Mouse (Mus musculus) v-Abl transformed pro-B cells (cell line): ENCODE results near the gene Nucb2.

Experiments
- in situ Hi-C, 2 experiments: fragments of 400-800 bp; cut with MboI; formaldehyde crosslinking; loops; one replicate each; pipeline ENCODE4 v1.15.1; 2025; ENCODE audit not compliant: unreplicated experiment in 2 of 2

The Nucb2 gene

DNA sequence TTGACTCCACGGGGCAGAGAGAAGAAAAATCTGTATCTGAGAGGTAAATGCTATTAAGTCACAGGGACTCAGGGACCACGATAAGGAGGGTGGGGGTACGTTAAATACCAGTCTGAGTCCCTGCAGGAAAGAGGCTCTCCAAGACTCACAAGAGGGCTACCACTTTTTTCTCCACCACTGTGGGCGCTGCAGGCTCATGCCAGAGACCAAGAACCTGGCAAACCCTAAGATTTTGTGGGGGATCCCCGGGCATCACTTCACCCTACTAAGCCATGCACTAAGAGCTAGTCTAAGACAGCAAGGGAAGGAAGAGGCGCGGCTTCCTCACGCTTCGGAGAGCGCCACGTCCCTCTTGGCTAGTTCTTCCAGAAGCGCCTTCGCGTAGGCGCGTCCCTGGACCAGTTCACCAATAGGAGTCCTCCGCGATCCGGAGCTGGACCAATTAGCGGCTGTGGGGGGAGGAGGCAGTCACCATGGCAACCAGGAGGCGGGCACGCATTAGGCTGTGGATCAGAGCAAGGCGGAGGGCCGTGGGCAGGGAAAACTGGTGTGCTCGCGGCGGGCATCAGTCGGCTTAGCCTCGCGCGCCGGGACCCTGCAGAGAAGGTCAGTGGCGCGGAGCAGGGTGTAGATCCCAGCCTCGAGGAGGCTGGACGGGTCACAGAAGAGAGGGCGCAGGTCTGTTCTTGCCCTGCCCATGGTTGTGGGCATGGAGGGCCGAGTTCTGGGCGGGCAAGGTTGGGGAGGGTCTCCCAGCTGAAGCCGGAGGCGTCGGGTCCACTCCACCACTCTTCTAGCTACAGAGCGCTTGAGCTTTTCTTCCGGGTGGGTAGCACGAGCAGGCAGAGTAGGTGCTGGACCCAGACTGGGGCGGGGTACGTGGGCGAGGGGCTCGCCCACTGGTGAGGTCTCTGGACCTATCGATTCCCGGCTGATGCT lies at the start of gene Nucb2:
TSS of gene Nucb2 (plus strand) at position 491 of the 939 bp plus-strand sequence.
- in situ Hi-C loops: loop anchor here in 1 of 2 experiments (10.0 to 25.0 kb wide), 2 partner anchors 159 to 1608 kb away; partner anchors contain the start of gene Rps15a

DNA sequence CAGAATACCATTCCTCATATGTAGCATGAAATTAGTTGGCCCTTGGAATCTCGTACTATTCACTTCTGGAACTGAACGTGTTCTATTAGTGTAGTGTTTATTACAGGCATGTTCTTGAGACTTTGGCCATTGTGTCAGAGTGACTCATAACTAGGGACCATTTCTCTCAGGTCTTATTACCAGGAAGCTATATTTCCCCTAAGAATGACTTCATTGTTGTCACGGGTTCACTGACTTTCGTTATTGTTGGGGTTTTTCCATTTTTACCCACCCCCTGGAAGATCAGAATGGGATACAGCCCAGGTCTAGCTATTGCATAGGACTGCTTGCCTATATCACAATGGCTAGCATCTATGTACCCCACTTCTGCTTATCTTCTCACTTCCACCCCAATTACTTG lies 47.2 kb upstream of the Nucb2 start:
- in situ Hi-C loops: loop anchor here (5.0 to 10.0 kb wide), 3 partner anchors 55 to 212 kb away; no protein-coding TSS in a partner anchor

DNA sequence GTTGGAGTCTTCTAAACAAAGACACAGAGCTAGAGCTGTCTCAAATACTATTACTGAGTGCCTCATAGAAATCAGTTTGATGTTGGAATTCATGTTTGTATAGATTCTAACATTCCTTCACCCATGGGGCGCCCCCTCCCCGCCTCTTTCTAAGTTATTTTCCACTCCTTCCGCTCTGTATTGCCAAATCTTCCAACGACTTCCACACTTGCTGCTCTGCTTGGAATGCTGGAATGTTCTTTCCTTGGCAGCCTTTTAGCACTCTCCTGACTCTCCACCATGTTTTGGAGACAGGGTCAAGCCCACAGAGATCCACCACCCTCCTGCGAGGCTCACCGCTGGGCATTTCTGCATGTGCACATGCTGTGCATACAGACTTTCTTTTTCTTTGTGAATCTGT lies 46.8 kb upstream of the Nucb2 start:
- in situ Hi-C loops: loop anchor here (5.0 to 10.0 kb wide), 3 partner anchors 55 to 213 kb away; no protein-coding TSS in a partner anchor

DNA sequence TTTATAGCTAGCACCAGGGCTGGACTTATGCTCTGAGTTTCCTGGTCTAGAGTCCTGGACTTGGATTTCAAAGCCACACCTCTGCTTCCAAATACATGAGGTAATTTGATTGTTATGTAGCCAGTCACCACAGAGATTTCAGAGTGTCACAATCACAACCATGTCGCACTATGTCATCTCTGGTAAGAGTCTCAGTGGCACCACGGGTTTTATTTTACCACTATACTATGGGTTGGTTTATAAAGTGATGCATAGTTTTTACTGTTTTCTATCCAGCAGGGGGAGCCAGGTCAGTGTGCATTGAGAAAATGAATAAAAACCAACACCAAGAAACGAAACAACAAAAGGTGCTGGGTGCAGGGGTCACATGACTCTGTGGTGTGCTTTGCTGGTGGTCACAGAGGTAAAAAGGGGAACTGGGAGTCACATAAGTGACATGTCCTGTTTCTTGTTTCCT lies 45.2 kb upstream of the Nucb2 start:
- in situ Hi-C loops: loop anchor here (5.0 to 10.0 kb wide), 3 partner anchors 53 to 214 kb away; no protein-coding TSS in a partner anchor

DNA sequence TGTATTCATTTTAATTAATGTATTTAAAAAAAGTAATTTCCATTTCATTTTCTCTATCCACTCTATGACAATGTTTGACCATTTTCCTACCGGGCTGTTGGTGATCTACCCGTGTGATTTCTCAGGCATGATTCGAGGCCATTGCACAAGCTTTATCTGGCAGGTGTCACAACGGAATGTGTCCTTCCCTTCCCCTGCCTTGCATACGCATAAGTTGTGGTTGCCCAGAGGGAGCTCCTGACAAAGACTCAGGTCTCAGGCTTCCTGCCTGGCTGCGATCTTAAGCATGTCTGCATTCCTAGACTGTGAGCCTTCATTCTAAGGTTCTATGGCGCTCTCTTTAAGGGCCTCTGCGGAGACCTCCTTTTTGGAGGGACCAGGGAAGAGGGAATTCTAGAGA lies 42.1 kb upstream of the Nucb2 start:
- in situ Hi-C loops: no loop called here

DNA sequence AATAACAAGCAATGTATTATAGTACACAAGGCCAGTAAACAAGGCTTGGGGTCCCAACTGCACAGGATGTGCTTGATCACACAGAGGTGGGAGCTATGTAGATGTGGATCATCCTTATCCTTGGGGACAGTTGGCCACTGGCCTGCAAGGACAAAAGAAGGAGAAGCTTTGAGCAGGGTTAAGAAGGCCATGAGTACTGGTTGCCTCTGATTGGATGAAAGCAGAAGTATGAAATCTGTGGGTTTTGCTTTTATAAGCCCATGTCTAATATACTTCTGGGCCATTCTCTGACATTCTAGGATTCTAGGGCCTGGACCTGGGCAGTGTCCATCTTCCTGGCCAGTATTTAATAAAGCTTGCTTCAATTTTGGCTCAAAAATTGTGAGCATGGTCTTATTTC lies 28.3 kb upstream of the Nucb2 start:
- in situ Hi-C loops: no loop called here

DNA sequence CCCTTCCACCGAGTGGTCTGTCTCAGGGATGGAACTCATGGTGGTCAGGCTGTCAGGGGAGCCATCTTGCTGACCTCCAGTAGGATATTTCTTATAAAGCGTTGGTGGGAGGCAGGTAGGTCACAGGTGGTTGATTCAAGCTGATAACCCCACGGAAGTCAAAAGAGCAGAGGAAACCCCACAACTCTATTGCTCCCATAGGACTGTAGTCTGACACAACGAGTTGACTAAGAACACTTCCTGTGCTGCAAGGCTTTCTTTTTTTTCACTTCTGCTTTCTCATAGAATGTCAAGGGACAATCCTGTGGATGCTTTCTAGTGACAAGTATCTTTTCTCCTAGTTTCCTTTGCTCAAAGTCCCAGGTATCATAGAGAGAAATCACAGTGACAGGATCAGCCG lies 27.9 kb upstream of the Nucb2 start:
- in situ Hi-C loops: no loop called here

DNA sequence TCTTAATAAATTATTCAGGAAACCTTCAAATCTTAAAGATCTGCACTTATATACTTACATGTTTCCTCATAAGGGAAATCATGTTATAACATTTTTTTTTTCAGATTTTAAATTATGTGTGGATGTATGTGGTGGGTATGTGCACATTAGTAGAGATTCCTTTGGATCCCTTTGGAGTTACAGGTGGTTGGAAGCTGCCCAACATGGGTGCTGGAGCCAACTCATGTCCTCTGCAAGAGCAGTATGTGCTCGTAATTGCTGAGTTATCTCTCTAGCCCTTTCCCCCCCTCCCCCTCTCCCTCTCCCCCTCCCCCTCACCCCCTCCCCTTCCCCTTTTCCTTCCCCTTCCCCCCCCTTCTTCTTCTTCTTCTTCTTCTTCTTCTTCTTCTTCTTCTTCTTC lies 21.1 kb upstream of the Nucb2 start:
- in situ Hi-C loops: no loop called here

DNA sequence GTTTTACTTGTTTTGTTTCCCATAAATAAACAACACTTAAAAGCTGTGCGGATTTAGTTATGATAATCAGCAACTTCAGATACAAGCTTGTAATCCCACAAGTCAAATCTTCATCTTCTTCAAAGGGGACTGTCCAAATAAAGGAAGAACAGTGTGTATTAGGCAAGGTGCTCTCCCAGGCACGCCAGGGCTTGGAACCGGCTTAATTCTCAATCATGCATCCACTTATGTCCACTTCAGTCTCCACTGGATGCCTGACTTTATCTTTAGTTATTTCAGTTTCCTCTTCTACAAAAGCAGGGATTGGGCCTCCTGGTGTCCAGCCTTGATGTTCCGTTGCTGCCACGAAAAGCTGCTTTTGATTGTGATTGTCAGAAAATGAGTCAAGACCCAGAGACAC lies 20.4 kb upstream of the Nucb2 start:
- in situ Hi-C loops: no loop called here

DNA sequence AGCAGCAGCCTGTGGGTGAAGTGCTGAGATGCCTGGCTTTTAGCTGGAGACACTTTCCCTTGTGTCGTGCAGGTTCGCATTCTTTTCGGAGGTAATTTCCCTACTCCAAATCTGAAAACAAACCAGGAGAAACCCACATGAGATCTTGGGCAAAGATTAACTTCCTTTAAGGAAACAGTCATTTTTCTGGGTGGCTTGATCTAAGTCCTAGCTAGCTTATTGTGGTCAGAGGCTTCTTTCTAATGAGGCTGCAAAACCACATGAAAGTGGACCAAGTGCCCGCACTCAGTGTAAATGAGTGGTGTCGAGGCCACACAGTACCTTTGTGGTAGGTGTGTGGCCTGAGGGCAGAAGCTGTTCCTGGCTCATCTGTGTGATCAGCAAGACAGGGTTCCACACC lies 20.0 kb upstream of the Nucb2 start:
- in situ Hi-C loops: no loop called here

DNA sequence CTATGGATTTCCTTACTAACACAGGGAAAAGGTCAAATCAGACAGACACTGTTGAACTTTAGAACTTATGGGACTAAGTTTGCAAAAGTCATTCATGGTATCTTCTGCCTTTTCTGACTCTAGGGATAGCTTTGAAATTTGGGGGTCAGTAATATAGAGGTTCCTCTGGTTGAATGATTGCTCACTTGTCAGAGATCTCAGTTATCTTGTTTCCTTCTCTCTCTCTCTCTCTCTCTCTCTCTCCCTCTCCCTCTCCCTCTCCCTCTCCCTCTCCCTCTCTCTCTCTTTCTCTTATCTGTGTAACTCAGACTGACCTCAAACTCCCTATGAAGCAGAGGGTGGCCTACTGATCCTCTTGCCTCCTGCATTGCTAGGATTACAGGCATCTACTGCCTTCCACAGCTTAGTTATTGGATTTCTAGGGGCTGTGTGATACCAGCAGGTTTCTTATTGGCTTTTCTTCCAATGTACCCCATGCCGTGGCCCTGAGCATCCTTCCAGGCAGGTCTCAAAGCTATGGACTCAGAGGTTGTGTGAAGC lies 19.0 kb upstream of the Nucb2 start:
- in situ Hi-C loops: no loop called here

DNA sequence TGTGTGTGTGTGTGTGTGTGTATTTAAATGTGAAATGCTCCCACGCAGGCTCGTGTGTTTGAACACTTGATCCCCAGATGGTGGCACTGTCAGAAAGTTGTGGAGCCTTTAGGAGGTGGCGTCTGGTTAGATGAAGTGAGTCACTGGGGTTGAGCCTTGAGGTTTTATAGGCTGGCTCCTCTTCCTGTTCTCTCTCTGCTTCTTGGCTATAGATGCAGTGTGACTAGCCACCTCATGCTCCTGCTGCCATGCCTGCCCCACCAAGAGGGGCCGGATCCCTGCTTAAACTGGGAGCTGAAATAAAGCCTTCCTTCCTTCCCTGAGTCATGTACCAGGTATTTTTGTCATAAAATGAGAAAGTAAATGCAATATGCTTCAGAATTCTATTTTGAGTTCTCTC lies 13.1 kb upstream of the Nucb2 start:
- in situ Hi-C loops: no loop called here

DNA sequence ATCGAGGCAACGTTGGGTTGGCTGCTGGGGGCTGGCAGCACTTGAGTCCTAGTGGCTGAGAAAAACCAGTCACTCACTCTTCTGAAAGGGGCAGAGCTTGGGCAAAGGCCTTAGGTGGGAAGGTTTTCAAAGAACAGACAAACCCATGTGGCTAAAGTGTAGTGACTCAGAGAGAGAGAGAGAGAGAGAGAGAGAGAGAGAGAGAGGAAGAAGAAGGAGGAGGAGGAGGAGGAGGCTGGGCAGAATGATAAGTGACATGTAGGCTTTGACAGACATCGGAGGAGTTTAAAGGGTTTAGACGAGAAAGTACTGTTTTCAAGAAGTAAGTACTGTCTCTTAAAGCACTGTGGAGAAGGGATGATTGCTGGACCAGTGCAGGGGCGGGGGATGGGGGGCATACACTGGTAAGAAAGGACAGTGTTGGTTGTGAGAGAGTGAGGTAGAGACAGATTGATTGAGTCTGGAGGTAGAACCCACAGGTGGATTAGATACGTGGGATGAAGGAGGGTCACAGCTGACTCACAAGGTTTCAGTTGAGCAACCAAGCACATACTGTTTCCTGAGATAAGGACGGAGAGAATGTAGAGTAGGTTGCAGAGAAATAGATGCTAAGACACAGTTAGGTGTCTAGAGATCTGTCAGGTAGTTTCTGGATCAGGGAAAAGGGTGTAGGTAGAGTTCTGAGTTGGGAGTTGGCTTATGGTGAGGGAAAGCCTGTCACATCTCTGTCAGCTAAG lies 10.7 kb upstream of the Nucb2 start:
- in situ Hi-C loops: no loop called here

DNA sequence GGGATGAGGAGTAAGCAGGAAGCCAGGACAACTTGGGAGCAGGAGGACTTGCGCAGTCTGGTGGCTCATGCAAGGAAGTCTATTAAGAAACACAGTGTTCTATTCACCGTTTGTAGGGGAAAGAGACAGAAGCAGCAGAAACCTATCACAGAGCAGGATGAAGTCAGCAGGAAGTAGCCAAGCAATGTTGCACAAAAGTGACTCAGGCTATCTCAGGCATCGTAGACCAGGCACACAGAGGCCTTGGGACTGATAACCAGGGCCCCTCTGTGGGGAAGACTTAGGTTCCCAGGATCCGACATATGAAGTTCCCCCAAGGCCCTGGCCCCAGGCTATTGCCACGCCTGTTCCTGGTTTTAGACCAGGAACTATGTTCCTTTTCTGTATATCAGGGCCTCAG lies 9.6 kb upstream of the Nucb2 start:
- in situ Hi-C loops: no loop called here

DNA sequence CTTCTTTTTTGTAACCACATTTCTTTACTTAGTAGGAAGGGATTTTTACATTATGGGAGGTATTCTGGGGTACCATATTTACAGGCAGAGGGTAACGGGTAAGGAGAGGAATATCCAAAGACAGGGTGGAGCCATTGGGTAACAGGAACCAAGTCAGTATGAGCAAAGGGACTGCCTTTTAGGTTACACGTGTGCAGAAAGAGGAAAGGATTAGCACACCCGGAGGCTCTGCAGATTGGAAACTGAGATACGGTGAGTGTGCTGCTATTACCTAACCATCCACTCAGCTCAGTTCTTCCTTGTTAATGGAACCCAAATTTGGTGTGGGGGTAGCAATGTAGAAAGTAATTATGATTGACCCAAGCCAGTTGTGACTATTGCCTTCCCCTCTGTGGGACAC lies 7.4 kb upstream of the Nucb2 start:
- in situ Hi-C loops: no loop called here

DNA sequence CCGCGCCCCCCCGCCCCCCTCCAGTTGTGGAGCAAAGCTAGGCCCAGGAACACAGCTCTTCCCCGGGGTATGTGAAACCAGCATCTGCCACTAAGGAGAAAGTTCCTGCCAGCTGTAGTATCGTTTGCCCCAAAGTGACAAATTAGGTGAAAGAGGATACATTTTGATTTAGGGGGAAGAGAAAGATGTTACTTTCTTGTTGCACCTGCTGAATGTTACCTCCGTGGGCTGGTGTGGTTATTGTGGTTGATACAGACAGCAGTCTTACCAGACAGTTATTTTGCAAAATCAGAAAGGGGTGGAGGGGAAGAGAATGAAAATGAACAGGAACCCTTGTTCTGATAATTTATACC lies 625 bp downstream of the Nucb2 start:
- in situ Hi-C loops: loop anchor here in 1 of 2 experiments (10.0 to 25.0 kb wide), 2 partner anchors 160 to 1608 kb away; partner anchors contain the start of gene Rps15a

DNA sequence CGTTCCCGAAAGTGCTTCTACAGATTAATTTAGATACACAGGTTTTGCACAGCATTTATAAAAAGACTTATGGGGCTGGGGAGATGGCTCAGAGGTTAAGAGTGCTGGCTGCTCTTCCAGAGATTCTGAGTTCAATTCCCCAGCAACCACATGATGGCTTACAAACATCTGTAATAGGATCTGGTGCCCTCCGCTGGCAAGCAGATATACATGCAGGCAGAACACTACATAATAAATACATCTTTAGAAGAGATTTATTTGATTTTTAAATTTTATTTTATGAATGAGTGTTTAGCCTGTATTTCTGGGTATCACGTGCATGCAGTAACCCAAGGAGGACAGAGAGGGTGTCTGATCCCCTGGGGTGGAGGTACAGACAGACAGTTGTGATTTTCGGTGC lies 9.9 kb downstream of the Nucb2 start:
- in situ Hi-C loops: loop anchor here (5.0 to 25.0 kb wide), 5 partner anchors 57 to 1601 kb away; partner anchors contain the start of gene Rps15a (in 2 of the 2)

DNA sequence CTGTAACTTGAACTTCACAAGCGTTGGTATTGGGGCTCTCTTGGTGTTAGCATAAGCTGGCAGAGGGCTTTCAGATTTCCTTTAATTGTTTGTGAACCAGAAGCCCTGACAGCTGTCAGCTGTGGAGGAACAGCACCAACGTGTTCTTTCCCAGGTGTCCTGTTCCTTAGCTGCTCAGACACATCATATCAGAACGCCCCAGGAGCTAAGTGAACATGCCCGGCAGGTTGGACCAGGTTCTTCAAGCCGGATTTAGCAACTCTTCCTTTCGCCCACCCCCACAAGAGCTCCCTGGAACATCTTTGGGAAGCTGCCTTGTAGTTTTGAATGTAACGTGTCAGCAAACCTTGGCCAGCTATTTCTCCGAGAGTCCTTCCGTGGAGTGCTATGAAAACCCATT lies 10.4 kb downstream of the Nucb2 start:
- in situ Hi-C loops: loop anchor here (5.0 to 25.0 kb wide), 5 partner anchors 57 to 1600 kb away; partner anchors contain the start of gene Rps15a (in 2 of the 2)

DNA sequence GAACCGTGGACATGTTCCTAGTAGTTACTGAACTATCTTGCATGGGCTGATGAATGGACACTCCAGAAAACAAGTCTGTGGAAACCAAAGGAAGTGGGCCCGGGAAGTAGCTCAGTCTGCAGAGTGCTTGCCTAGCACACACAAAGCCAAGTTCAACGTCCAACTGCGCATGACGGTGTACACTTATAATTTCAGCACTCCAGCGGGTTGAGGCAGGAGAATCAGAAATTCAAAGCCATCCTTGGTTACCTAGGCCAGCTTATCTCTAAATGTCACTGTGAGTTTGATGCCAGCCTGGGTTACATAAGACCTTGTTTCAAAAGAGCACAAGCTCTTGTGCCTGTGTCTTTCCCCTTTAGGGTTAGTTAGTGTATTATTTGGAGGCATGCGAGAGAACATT lies 10.9 kb downstream of the Nucb2 start:
- in situ Hi-C loops: loop anchor here (10.0 to 25.0 kb wide), 3 partner anchors 270 to 1600 kb away; partner anchors contain the start of gene Rps15a (in 2 of the 2)

DNA sequence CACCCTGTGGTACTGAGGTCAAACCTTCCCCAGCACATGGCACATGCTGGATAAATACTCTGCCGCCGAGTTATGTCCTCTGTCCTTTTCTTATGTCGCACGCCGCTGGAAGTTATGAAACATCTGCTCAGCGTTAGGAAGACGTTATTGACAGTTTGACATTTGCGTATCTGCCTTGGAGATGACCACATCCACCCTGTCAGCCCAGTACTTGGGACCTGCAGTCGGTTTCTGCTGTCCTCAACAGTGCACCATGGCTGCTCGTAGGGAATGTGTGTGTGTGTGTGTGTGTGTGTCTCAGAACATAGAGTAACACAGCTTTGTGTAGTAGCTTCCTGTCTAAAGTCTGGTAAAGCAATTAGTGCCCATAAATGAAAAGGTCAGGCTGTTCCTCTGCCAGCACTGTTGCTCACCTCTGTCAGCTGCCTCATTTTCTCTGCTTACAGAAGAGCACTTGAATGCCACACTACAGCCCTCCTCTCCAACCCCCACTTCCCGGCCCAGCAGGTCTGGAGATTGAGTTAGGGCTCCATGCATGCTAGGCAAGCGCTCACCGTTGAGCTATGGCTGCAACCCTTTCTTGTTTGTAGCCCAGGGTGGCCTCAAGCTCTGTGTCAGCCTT lies 11.5 kb downstream of the Nucb2 start:
- in situ Hi-C loops: loop anchor here (10.0 to 25.0 kb wide), 3 partner anchors 271 to 1599 kb away; partner anchors contain the start of gene Rps15a (in 2 of the 2)
